Mouse (Mus musculus) brain, adult 10 weeks (tissue): ENCODE results near the gene Wnt9b. TPM values are rescaled to one million over a fixed set of nuclear protein-coding genes. Genes with fewer than 3 reads are reported as not detected.

ENCODE experiments used
- polyA plus RNA-seq: library from polyadenylated mRNA; stranded (reverse); fragments of 350-450 nt; fragmentation: Illumina TruSeq; extraction: RNeasy Lipid Tissue Mini Kit (QIAGEN cat#74804); gene quantifications from one replicate; pipeline ENCODE4 v1.2.3, GENCODE M21; 2015; ENCODE audit warnings: low read depth, low replicate concordance

Wnt9b gene
- polyA plus RNA-seq: 0.95 TPM

GRCm38 (mm10) chr11:103749306-103750089, at the start of gene Wnt9b:
Gene Wnt9b (minus strand): TSS chr11:103749821.

GRCm38 (mm10) chr11:103773387-103774227, 24.0 kb upstream of the Wnt9b start, which contains the start of gene Wnt3:
Gene Wnt3 (plus strand): TSS chr11:103774150.

GRCm38 (mm10) chr11:103697565-103698176, 52.0 kb downstream of the Wnt9b start, which contains the start of gene Gosr2:
Gene Gosr2 (minus strand): TSS chr11:103697898.

Other genes with a start within 250 kb of the Wnt9b start
- not detected for gene Lrrc37a, start 245.2 kb downstream of the Wnt9b start, polyA plus RNA-seq
- gene Gm884, start 128.7 kb downstream of the Wnt9b start, polyA plus RNA-seq: not detected
- not detected for gene Lyzl6, start 110.9 kb downstream of the Wnt9b start, polyA plus RNA-seq
- gene Rprml, start 100.3 kb downstream of the Wnt9b start, polyA plus RNA-seq: 71.8 TPM
- gene Gosr2, start 51.9 kb downstream of the Wnt9b start, polyA plus RNA-seq: 78.0 TPM
- 4.0 TPM for gene Wnt3, start 24.3 kb upstream of the Wnt9b start, polyA plus RNA-seq
- 557 TPM for gene Nsf, start 204.2 kb upstream of the Wnt9b start, polyA plus RNA-seq
- gene Arf2, start 216.9 kb upstream of the Wnt9b start, polyA plus RNA-seq: 64.7 TPM